Mouse (Mus musculus) hindbrain, embryonic 15.5 days (tissue): ENCODE results near the gene Rplp2. TPM values are rescaled to one million over a fixed set of nuclear protein-coding genes. Genes with fewer than 3 reads are reported as not detected.
A peak's percentile ranks its signal among the peaks of the same experiment; 100 is the strongest.
"Not testable (repeated sequence)": the region's sequence is repeated elsewhere in the genome, so short reads cannot be mapped to it uniquely, and the experiment has no call there.

Experiments
- ATAC-seq: fragments of 200-750 bp; cut with Nextera tagmentation; 2 replicates; pipeline ENCODE4 v1.8.0; 2017; ENCODE audit warnings: low read depth, moderate number of reproducible peaks, moderate TSS enrichment; ENCODE audit not compliant: low FRiP score
- H3K27ac ChIP-seq: fragments of 300-500 bp; sonication (generic); replicated peaks from 2 replicates; pipeline ENCODE4 v1.5.1; 2015; ENCODE audit warnings: mild to moderate bottlenecking, inconsistent platforms
- H3K27me3 ChIP-seq: fragments of 300-500 bp; sonication (generic); 2 replicates; pipeline ENCODE4 v1.6.1; 2015; ENCODE audit warnings: control low read depth, inconsistent platforms
- H3K36me3 ChIP-seq: fragments of 300-500 bp; sonication (generic); 2 replicates; pipeline ENCODE4 v1.6.1; 2015; ENCODE audit warnings: control low read depth, inconsistent platforms
- H3K4me1 ChIP-seq: fragments of 300-500 bp; sonication (generic); replicated peaks from 2 replicates; pipeline ENCODE4 v1.6.1; 2015; ENCODE audit warnings: control low read depth, inconsistent platforms
- H3K4me2 ChIP-seq: fragments of 300-500 bp; sonication (generic); 2 replicates; pipeline ENCODE4 v1.6.1; 2015; ENCODE audit warnings: moderate library complexity, mild to moderate bottlenecking, inconsistent platforms
- H3K4me3 ChIP-seq: fragments of 300-500 bp; sonication (generic); 2 replicates; pipeline ENCODE4 v1.5.1; 2015; ENCODE audit warnings: mild to moderate bottlenecking, inconsistent platforms
- H3K9ac ChIP-seq: fragments of 300-500 bp; sonication (generic); 2 replicates; pipeline ENCODE4 v1.6.1; 2015; ENCODE audit warnings: inconsistent platforms
- H3K9me3 ChIP-seq: fragments of 300-500 bp; sonication (generic); 2 replicates; pipeline ENCODE4 v1.6.1; 2016; ENCODE audit warnings: control low read depth, inconsistent platforms
- WGBS: fragments of 180-500 bp; shearing (Covaris S2); methylation state at CpG from one replicate; pipeline ENCODE4 v1.1.7; 2015; 5-methylcytosine and 5-hydroxymethylcytosine counted together
- polyA plus RNA-seq: library from polyadenylated mRNA; unstranded; fragments of >200 nt; fragmentation: Nextera tagmentation; extraction: Ambion mirVana; gene quantifications from 2 replicates; pipeline ENCODE4 v1.2.1, GENCODE M21; 2015

Rplp2 gene
- polyA plus RNA-seq, 1 experiment from 2014 or later = 674 TPM

DNA sequence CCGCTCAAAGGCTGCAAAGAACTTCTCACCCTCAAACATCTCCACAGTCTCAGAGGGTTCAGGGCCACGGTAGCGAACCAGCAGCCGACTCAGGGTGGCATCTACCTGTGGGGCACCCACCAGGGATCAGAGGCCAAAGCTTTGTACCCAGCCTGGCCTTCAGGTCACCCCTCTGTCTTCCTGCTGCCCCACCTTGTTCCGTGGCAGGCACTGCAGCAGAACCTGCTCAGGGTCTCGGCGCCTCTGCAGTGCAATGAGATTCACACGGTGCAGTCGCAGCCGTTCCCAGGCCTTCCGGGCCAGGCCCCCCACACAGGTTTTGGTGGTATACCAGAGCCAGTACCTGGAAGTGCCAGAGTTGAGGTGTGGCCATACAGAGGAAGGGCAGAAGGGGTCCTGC is 7.4 kb upstream of the Rplp2 start:
- Histone ChIP-seq H3K9ac (no peak overlapping the region), H3K27ac (no peak overlapping the region), H3K36me3 (no peaks in the 10 kb centered on the region), H3K4me2 (no peak overlapping the region), H3K27me3 (no peaks in the 10 kb centered on the region), H3K4me1 (peaks cover 51% of the 10 kb centered on the region), H3K9me3 (no peaks in the 10 kb centered on the region), H3K4me3 (no peak overlapping the region)
- 94% methylated on average over 11 of the region's 11 CpGs for WGBS
- ATAC-seq = no peak

DNA sequence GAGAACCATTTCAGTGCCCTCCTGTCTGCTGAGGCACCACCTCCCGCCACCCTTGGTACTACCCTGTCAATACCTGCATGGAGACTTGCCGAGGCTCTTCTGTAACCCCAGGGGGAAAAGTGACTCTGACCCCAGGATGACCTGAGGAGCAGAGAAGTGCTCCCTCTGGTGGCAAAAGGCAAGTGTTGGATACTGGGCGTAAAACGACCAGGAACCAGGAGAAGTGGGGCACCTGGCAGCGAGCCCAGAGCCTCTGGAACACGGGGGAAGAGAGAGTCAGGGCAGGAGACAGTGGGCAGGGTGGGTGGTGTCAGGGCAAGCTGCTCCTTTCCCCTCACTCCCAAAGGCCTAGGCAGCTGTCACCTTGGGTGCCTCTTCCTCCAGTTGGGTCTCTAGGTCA is 6.6 kb upstream of the Rplp2 start:
- Histone ChIP-seq H3K36me3 (no peaks in the 10 kb centered on the region), H3K27ac (no peak overlapping the region), H3K9me3 (no peaks in the 10 kb centered on the region), H3K4me3 (no peak overlapping the region), H3K9ac (no peak overlapping the region), H3K4me2 (no peak overlapping the region), H3K4me1 (peaks cover 43% of the 10 kb centered on the region), H3K27me3 (no peaks in the 10 kb centered on the region)
- no peak for ATAC-seq
- WGBS = 31% methylated on average over 6 of the region's 6 CpGs

GRCm38 (mm10) chr7:141441460-141441859 is 5.7 kb upstream of the Rplp2 start:
- no peak overlapping the region for H3K27ac ChIP-seq
- no peak overlapping the region for H3K4me2 ChIP-seq
- no peaks in the 10 kb centered on the region for H3K9me3 ChIP-seq
- H3K27me3 ChIP-seq = no peaks in the 10 kb centered on the region
- ATAC-seq = no peak
- no peaks in the 10 kb centered on the region for H3K36me3 ChIP-seq
- WGBS = 96% methylated on average over 9 of the region's 9 CpGs
- H3K4me3 ChIP-seq = no peak overlapping the region
- no peak overlapping the region for H3K9ac ChIP-seq
- peaks cover 35% of the 10 kb centered on the region for H3K4me1 ChIP-seq

- H3K27ac ChIP-seq = no peak overlapping the region
- ATAC-seq = no peak
- H3K4me1 ChIP-seq = peaks cover 34% of the 10 kb centered on the region
- H3K4me2 ChIP-seq = peak overlapping the region; percentile 75; the same call in 1 of the 2 replicates
- 94% methylated on average over 13 of the region's 13 CpGs for WGBS
- H3K9ac ChIP-seq = no peak overlapping the region
- no peaks in the 10 kb centered on the region for H3K36me3 ChIP-seq
- no peak overlapping the region for H3K4me3 ChIP-seq
- no peaks in the 10 kb centered on the region for H3K27me3 ChIP-seq
- H3K9me3 ChIP-seq = no peaks in the 10 kb centered on the region
These were observed 5.0 kb upstream of the Rplp2 start for GRCm38 (mm10) chr7:141442199-141442598.

DNA sequence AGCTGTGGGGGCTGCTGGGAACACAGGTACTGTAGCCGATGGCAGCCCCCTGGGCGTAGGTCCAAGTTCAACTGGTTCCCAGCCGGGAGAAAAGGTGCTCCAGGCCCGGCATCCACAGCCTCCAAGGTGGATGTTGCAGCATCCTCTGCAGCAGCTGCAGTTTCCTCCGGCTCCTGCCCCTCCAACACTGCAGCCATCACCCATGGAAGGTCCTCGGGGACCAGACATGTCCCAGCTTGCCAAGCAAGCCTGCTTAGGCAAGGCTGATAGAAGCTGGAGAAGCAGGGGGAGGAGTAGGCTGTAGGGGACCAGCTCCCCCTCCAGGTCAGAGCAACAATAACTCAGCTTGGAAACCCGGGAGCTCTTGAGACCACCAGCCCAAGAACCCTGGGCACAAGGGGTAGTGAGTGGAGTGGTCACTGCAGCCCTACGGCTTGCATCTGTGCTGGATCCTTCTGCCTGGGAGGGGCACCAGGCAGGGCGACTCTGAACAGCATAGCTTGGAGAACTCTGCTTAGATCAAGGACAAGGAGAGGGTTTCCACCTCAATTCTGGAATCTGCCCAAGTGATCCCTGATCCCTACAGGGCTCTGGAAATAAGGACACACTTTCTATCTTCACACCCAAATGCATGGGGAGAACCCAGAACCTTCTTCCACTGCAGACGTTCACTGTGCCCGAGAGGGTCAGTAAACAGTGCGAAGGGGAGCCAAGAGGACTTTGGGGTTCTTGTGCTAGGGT is 3.9 kb upstream of the Rplp2 start:
- no peaks in the 10 kb centered on the region for H3K36me3 ChIP-seq
- H3K4me3 ChIP-seq = peak overlapping the region; percentile 36
- no peak overlapping the region; the same call in 1 of the 2 replicates for H3K27ac ChIP-seq
- H3K27me3 ChIP-seq = no peaks in the 10 kb centered on the region
- 27% methylated on average over 12 of the region's 12 CpGs for WGBS
- peaks cover 29% of the 10 kb centered on the region for H3K4me1 ChIP-seq
- no peaks in the 10 kb centered on the region for H3K9me3 ChIP-seq
- no peak for ATAC-seq
- H3K9ac ChIP-seq = peak overlapping the region; percentile 39; the same call in 1 of the 2 replicates
- H3K4me2 ChIP-seq = peak overlapping the region; percentile 75

DNA sequence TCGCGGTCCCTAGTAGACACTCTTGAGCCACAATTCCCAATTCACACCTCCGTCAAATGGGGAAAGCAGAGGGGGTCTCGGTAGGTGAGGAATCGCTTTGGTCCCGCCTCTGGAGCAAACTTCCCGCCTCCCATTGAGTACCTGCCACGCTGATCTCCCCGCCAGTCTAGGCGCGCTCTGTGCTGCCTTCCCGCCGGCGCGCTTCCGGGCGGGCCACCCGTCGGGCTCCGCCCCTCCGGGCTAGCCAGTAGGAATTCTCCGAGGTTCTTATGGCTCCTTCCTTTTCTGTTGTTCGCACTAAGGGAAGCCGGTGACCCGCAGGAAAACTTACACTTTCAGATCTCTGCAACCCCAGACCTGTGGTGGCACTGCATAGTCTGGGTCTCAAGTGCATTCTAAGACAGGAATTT is 3.3 kb upstream of the Rplp2 start, which contains the start of gene Pidd1:
Gene Pidd1, minus strand, starts transcription at position 198 of the 410 bp plus-strand sequence.
- WGBS = 0% methylated on average over 25 of the region's 25 CpGs
- ATAC-seq = no peak

DNA sequence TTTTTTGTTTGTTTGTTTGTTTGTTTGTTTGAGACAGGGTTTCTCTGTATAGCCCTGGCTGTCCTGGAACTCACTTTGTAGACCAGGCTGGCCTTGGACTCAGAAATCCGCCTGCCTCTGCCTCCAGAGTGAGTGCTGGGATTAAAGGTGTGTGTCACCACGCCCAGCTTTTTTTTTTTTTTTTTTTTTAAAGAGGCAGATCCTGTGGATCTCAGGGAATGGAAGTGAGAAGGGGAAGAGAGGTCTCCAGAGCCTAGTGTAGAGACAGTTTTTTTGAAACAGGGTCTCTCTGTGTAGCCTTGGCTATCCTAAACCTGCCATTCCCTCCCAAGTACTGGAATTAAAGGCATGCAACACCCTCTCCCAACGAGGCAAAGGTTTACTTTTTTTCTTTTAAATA is 796 bp upstream of the Rplp2 start:
- not testable (repeated sequence) for H3K27ac ChIP-seq, H3K9me3 ChIP-seq, ATAC-seq, H3K27me3 ChIP-seq, H3K9ac ChIP-seq, H3K4me3 ChIP-seq
- WGBS = 86% methylated on average over 3 of the region's 3 CpGs
- Histone ChIP-seq H3K36me3 (peaks cover 28% of the 10 kb centered on the region), H3K4me1 (peaks cover 34% of the 10 kb centered on the region), H3K4me2 (peak overlapping the region; percentile 70)

More for the DNA sequence above, 3.3 kb upstream of the Rplp2 start, which contains the start of gene Pidd1:
- no peaks in the 10 kb centered on the region for H3K27me3 ChIP-seq
- H3K4me2 ChIP-seq = peak within 1 kb of the TSS; percentile 75
- H3K4me1 ChIP-seq = peaks cover 32% of the 10 kb centered on the region
- peak within 1 kb of the TSS; percentile 36 for H3K4me3 ChIP-seq
- no peaks in the 10 kb centered on the region for H3K9me3 ChIP-seq
- no peak within 1 kb of the TSS; the same call in 1 of the 2 replicates for H3K27ac ChIP-seq
- peak within 1 kb of the TSS; percentile 39; the same call in 1 of the 2 replicates for H3K9ac ChIP-seq
- peaks cover 5% of the 10 kb centered on the region; the same call in 1 of the 2 replicates for H3K36me3 ChIP-seq

DNA sequence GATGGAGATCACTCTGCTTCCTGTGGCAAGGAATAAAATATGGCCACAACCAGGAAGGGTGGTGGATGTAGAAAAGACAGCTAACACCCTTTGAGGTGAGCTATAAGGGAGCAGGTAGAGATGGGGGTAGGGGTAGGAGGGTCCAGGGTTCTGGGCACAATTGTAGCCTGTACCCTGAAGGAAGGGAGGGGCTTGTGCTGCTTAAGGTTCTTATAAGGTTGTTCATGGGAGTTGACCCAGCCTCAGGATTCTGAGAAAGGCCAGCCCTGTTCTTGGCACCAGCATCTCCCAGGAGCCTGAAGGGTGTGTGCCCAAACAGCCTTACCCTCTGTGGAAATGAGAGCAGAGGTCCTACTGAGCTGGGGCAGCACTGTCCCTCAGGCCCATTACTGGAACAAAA is 4.8 kb downstream of the Rplp2 start:
- no peak overlapping the region for H3K27ac ChIP-seq
- peaks cover 31% of the 10 kb centered on the region for H3K4me1 ChIP-seq
- ATAC-seq = no peak
- H3K9me3 ChIP-seq = no peaks in the 10 kb centered on the region
- peaks cover 36% of the 10 kb centered on the region for H3K36me3 ChIP-seq
- no peak overlapping the region for H3K4me2 ChIP-seq
- no peak overlapping the region for H3K4me3 ChIP-seq
- H3K27me3 ChIP-seq = no peaks in the 10 kb centered on the region
- H3K9ac ChIP-seq = no peak overlapping the region

- ATAC-seq = no peak
- H3K9me3 ChIP-seq = no peaks in the 10 kb centered on the region
- H3K4me1 ChIP-seq = peaks cover 25% of the 10 kb centered on the region
- no peak overlapping the region for H3K4me2 ChIP-seq
- H3K36me3 ChIP-seq = peaks cover 34% of the 10 kb centered on the region
- 81% methylated on average over 2 of the region's 2 CpGs for WGBS
- no peak overlapping the region for H3K4me3 ChIP-seq
- H3K27me3 ChIP-seq = no peaks in the 10 kb centered on the region
- no peak overlapping the region for H3K9ac ChIP-seq
- no peak overlapping the region for H3K27ac ChIP-seq
These were observed 6.5 kb downstream of the Rplp2 start for GRCm38 (mm10) chr7:141453636-141454035.

DNA sequence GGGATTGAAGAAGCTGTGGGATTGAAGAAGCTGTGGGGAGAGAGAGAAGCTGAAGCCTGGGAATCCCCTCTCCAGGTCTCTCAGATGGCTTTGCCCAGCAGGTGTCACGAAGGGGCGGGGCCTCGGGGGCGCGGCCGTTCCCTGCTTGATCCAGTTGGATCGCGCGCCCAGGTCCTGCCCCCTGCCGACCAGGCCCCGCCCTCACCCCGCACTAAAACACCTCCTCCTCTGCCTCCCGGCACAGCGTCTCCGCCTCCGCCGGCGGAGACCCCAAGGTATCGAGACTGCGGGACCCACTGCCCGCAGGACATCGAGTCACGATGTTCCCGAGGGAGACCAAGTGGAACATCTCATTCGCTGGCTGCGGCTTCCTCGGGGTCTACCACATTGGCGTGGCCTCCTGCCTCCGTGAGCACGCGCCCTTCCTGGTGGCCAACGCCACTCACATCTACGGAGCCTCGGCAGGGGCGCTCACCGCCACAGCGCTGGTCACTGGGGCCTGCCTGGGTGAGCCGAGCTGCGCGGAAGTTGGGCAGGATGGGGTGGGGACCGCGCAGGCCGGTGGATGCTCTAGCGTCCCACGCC is 7.9 kb downstream of the Rplp2 start, which contains the start of gene Pnpla2:
Gene Pnpla2, plus strand, starts transcription at position 232 of the 585 bp plus-strand sequence.
- WGBS = under 1% methylated on average over 43 of the region's 45 CpGs
- Histone ChIP-seq H3K4me1 (peaks cover 21% of the 10 kb centered on the region), H3K4me2 (peak within 1 kb of the TSS; percentile 89), H3K27ac (peak within 1 kb of the TSS; percentile 61), H3K27me3 (peaks cover 10% of the 10 kb centered on the region), H3K36me3 (peaks cover 30% of the 10 kb centered on the region), H3K9me3 (no peaks in the 10 kb centered on the region), H3K9ac (peak within 1 kb of the TSS; percentile 63), H3K4me3 (peak within 1 kb of the TSS; percentile 68)
- peak; percentile 80 for ATAC-seq

- peak overlapping the region; percentile 89 for H3K4me2 ChIP-seq
- peaks cover 21% of the 10 kb centered on the region for H3K4me1 ChIP-seq
- peaks cover 23% of the 10 kb centered on the region for H3K36me3 ChIP-seq
- peak overlapping the region; percentile 61 for H3K27ac ChIP-seq
- ATAC-seq = peak; percentile 14
- peak overlapping the region; percentile 63 for H3K9ac ChIP-seq
- H3K4me3 ChIP-seq = peak overlapping the region; percentile 68
- no peaks in the 10 kb centered on the region for H3K9me3 ChIP-seq
- peaks cover 17% of the 10 kb centered on the region for H3K27me3 ChIP-seq
- 2% methylated on average over 23 of the region's 23 CpGs for whole genome bisulfite sequencing
These were observed 8.6 kb downstream of the Rplp2 start for GRCm38 (mm10) chr7:141455610-141456314.

DNA sequence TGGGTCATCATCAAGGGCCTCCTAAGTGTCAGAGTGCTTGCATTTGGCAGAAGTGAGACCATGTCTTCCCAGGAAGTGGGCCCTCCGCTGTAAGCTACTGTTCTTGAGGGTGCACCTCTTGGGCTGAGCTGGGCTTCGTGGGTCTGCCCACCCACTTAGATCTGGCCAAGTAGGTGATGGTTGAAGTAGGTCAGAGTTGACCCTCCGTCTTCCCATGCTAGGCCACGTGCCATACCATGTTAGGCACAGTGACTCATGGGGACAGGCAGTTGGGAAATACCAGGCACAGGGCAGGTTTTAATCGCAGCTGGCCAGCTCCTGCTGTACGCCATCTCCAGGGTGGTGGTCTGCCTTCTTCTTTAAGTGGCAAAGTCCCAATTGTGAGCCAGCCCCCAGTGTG is 9.6 kb downstream of the Rplp2 start:
- H3K27ac ChIP-seq = no peak overlapping the region
- 97% methylated on average over 6 of the region's 6 CpGs for WGBS
- ATAC-seq = no peak
- H3K4me2 ChIP-seq = peak overlapping the region; percentile 89; the same call in 1 of the 2 replicates
- no peak overlapping the region for H3K9ac ChIP-seq
- H3K36me3 ChIP-seq = peaks cover 15% of the 10 kb centered on the region
- H3K4me3 ChIP-seq = no peak overlapping the region
- H3K9me3 ChIP-seq = no peaks in the 10 kb centered on the region
- peaks cover 25% of the 10 kb centered on the region for H3K4me1 ChIP-seq
- peaks cover 26% of the 10 kb centered on the region for H3K27me3 ChIP-seq
